Mouse (Mus musculus) right cerebral cortex, postnatal 14 days (tissue): Measurements from ENCODE around the gene Kng1.
A peak's percentile ranks its signal among the peaks of the same experiment; 100 is the strongest.
"Not testable (repeated sequence)": the region's sequence is repeated elsewhere in the genome, so short reads cannot be mapped to it uniquely, and the experiment has no call there.

Experiments
- DNase-seq: peaks from one replicate; pipeline ENCODE4 v3.0.0; 2022

The Kng1 gene

GRCm38 (mm10) chr16:23095581-23095980, 37.9 kb downstream of the Kng1 start:
- not testable (repeated sequence) for DNase-seq

- DNase-seq: not testable (repeated sequence)
Observed at GRCm38 (mm10) chr16:23096886-23097285, 39.2 kb downstream of the Kng1 start.

- not testable (repeated sequence) for DNase-seq
Observed at GRCm38 (mm10) chr16:23097290-23098104, 39.8 kb downstream of the Kng1 start.

- not testable (repeated sequence) for DNase-seq
Observed at GRCm38 (mm10) chr16:23098105-23098452, 40.4 kb downstream of the Kng1 start.

GRCm38 (mm10) chr16:23099632-23100031, 42.0 kb downstream of the Kng1 start:
- DNase-seq: no peak

GRCm38 (mm10) chr16:23100099-23100575, 42.5 kb downstream of the Kng1 start:
- no peak for DNase-seq

- no peak for DNase-seq
Observed at GRCm38 (mm10) chr16:23100613-23101012, 42.9 kb downstream of the Kng1 start.

GRCm38 (mm10) chr16:23102340-23103037, 44.8 kb downstream of the Kng1 start:
- no peak for DNase-seq

GRCm38 (mm10) chr16:23103038-23103745, 45.5 kb downstream of the Kng1 start:
- no peak for DNase-seq

GRCm38 (mm10) chr16:23103841-23104240, 46.2 kb downstream of the Kng1 start:
- DNase-seq: no peak

GRCm38 (mm10) chr16:23106121-23106520, 48.5 kb downstream of the Kng1 start:
- DNase-seq: no peak

- peak; percentile 93 for DNase-seq
Observed at GRCm38 (mm10) chr16:23107231-23107942, 49.7 kb downstream of the Kng1 start, which contains the start of gene Eif4a2. Gene Eif4a2 (plus strand): TSS chr16:23107444.

- DNase-seq: peak; percentile 86
Observed at GRCm38 (mm10) chr16:23107946-23108759, 50.5 kb downstream of the Kng1 start.

GRCm38 (mm10) chr16:23108943-23109342, 51.3 kb downstream of the Kng1 start:
- DNase-seq: no peak

GRCm38 (mm10) chr16:23109350-23110280, 52.0 kb downstream of the Kng1 start:
- no peak for DNase-seq

GRCm38 (mm10) chr16:23112348-23112747, 54.7 kb downstream of the Kng1 start:
- no peak for DNase-seq

- DNase-seq: no peak
Observed at GRCm38 (mm10) chr16:23112861-23113435, 55.3 kb downstream of the Kng1 start.

GRCm38 (mm10) chr16:23113903-23114302, 56.2 kb downstream of the Kng1 start:
- no peak for DNase-seq

GRCm38 (mm10) chr16:23114339-23115171, 56.9 kb downstream of the Kng1 start:
- DNase-seq: no peak
